Mouse (Mus musculus) layer of hippocampus, postnatal 10 days (tissue): ENCODE data around the gene Tmppe. TPM values are rescaled to one million over a fixed set of nuclear protein-coding genes. Genes with fewer than 3 reads are reported as not detected.
"Not testable (repeated sequence)": the region's sequence is repeated elsewhere in the genome, so short reads cannot be mapped to it uniquely, and the experiment has no call there.

Experiments
- DNase-seq, 2 experiments: peaks; one replicate each; pipeline ENCODE4 v3.0.0; 2021; ENCODE audit warnings: low spot score in 2 of 2
- long read RNA-seq: library from polyadenylated mRNA; stranded (forward); transcript quantifications from one replicate; pipeline ENCODE4 v2.0.0, GENCODE M21; 2023
- total RNA-seq, 2 experiments: library from RNA; stranded (reverse); gene quantifications; 2 replicates each; pipeline ENCODE4 v1.2.3; 2021

The Tmppe gene
- 1 to 10 TPM; 8.2 to 9.4 TPM for total RNA-seq
- long read RNA-seq: 0 reads

DNA sequence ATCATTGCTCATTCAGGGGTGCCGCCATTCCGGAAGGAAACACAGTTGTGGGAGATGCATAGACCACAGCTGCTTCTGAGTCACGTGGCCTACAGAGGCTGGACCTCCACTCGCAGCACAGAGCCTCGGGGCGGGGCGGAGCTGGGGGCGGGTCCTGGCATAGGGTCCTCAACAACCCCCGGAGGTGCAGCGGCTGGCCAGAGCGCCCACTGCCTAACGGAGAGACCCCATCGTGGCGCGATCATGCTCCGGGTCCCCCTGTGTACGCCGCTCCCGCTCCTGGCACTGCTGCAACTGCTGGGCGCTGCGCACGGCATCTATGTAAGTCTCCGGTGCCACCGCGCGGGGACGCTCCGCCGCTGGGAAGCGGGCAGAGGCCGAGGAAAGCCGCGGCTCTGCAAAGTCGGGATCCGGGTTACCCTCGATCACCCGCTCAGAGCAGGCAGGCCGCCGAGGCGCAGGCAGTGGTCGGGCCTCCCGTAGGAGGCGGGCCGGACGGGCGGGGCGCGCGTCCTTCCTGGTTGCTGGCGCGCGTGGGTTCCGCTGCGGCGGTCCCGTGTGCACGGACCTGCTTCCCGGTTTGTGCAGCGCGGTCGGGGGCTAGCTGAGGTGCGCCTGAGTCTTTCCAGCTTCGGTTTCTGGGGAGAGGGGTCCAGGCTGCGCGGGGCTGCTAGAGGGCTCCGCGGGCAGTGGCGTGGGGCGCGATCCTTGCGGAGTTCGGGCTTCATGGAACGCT is at the start of gene Tmppe, which contains the start of gene Glb1:
Gene Tmppe, plus strand, starts transcription at position 157 of the 736 bp plus-strand sequence.
Gene Glb1, plus strand, starts transcription at position 128 of the 736 bp plus-strand sequence.
- peak; percentile 73 to 82 for DNase-seq

DNA sequence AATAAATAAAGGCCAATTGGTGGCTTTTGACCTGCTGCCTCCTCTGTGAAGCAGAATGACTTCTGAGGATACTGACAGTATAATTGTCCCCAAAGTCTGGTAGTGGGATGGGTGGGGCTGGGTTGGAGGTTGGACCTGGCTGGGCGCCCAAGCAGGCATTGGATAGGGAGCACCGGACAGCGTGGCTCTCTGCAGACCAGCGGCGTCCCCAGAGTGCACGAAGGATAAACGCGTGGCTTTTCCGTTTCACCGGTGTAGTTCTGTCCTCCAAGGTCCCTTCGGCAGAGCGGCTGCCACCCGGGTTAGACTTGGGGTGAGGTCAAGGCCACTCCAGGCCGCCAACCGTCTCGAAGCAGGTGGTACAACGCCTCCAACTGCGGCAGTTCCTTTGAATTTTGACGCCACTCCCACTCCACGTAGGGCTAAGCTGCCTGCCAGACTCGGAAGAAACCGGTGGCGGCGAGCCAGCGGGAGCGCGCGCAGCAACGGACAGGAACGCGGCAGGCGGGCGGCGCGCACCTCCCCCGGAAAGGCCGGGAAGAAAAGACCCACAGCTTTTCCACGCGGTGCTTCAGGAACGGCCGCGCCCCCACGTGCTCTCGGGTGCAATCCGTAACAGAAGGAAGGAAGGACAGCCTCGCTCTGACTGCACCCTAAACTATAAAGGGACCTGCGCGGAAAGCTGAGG is 33.0 kb upstream of the Tmppe start:
- DNase-seq: peak; percentile 76 to 85

DNA sequence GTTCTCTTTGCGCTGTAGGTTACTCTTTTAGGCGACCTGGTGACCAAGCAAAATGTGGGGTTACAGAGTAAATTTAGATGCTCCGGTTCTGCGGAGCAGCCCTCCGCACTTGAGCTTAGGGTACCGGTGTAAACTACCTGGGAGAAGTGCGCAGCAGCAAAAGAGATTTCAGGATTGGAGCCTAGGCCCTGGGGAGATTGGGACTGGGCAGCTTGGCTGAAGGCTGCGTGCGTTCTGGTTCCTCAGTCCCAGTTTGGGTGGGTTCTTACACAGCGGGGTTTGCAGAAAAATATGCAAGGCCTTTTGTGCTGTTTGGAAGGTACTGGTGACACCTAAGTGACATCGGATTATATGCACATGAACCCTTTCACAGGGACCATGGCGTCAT is 32.4 kb upstream of the Tmppe start:
- no peak for DNase-seq

DNA sequence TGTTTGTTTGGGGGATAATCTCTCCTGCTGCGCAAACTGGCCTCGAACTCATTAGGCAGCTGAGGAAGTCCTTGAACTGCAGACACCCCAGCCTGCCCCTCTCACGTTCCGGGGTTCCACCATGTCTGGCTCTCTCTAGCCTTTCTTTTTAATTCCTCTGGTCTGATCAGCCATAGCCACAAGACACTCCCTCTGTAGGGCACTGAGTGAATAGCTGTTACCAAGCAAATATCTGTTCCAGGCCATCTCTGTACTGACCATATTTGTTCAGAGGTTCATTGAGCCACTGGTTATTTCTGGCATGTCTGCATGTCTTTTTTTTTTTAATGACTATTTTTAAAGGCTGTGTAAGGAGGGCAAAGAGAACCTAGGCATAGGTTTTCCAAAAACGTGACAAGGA is 31.5 kb upstream of the Tmppe start:
- DNase-seq: not testable (repeated sequence)

DNA sequence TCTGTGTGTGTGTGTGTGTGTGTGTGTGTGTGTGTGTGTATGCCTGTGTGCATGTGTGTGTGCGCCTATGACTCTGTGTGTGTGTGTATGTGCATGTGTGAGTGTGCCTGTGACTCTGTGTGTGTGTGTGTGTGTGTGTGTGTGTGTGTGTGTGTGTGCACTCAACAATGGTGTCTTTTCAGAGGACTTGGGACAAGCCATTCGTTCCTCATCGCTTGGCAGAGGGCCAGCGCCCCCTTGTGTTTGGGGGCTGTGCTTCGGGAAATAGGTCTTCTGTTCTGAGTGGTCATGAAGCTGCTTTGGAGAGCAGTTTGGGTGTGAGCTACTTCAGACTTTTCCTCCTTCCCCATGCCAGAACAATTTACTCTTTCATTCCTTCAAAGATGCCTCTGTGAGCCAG is 29.2 kb upstream of the Tmppe start:
- peak; percentile 35 to 41 for DNase-seq

DNA sequence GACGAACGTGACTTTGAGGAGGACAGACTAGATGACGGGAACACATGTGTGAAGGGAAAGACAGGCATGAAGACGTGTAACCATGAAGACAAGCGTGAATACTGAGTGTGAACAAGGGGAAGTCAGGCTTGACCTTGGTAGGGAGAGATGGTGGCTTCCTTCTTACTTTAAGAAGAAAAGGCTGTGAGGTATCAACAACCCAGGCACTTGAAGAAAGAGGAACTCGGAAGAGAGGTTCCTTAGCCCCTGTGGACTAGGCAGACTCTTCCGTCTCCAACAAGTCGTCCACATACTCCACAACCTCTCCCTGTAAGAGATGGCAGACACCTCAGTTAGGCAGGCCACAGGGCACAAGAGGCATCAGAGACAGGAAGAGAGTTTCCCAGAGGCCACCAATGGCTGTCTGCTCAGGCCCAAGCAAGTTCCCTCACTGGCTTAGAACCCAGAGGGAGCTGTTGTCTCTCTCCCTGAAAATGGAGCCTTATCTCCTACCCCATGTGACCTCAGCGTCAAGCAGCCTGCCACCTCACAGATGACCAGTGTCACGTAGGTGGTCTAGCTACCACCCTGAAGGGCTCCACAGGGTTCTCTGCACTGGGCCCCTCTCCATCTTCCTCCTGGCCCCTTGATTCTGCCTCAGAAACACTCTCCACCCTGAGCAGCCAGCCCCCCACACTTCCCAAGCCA is 25.5 kb upstream of the Tmppe start:
- DNase-seq: no peak

DNA sequence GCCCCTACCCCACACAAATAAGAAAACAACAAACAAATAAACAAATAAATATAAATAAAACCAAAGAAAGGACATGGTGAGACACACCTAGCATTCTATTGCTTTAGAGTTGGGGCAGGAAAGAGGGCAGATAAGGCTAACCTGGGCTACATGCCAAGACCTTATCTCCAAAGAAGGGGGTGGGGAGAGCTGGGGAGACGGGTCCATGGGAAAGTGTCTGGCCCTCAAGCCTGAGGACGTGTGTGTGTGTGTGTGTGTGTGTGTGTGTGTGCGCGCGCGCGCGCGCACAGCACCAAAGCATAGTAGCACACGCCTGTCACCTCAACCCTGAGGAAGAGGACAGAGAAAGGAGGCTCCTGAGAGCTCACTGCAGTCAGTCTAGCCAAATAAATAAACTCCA is 23.7 kb upstream of the Tmppe start:
- DNase-seq: no peak

DNA sequence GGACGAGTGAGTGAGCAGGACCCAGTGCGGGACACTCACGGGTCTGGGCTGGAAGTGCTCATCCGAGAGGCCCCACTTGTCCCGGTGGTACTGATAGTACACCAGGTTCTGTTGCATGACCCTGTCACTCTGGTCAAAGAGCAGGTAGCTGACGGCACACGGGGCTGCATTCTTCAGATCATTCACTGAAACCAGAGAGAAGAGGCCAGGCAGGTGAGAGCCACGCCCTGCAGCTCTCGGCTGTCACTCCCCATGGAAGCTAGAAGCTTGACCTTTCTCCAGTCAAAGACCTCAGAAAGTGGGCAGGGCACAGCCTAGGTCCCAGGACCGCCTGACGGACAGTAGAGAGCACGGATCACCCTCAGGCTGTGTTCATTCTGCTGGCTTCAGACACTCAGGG is 21.0 kb upstream of the Tmppe start:
- no peak for DNase-seq

DNA sequence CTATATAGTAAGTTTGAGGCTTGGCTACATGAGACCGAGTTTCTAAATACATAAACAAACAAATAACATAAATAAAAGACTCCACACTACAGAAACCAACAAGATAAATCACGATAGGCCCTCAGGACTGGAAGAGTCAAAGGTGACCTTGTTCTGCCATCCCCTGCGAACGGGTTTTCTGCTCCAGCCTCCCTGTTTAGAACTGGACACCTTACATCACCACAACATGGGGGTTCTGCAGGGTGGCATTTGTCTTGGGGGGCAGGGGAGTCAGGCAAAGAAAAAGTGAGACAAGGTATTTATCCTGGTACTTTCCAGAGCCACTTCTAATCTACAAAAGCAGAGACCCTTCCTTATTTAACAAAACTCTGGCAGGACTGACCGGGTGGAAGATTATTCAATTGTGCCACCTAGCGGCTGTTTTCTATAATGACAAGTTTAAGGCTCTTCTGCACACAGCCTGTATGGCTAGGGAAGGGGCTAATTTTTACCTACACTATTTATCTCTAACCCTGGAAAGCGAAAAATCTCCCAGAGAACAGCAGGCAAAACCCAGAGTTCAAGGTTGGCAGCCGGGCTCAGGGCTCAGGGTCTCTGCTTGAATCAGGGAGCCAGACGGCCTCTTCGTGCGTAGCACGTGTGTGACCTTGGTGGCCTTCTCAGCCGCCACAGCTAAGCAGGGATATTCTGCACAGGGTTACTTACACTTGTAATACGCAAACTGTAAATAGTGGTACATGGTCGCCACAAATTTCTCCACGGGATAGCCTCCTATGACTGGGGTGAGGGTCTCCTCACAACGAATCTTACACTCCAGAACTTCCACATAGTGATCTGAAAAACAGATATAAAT is 19.8 kb upstream of the Tmppe start:
- peak; percentile 50 to 63 for DNase-seq

DNA sequence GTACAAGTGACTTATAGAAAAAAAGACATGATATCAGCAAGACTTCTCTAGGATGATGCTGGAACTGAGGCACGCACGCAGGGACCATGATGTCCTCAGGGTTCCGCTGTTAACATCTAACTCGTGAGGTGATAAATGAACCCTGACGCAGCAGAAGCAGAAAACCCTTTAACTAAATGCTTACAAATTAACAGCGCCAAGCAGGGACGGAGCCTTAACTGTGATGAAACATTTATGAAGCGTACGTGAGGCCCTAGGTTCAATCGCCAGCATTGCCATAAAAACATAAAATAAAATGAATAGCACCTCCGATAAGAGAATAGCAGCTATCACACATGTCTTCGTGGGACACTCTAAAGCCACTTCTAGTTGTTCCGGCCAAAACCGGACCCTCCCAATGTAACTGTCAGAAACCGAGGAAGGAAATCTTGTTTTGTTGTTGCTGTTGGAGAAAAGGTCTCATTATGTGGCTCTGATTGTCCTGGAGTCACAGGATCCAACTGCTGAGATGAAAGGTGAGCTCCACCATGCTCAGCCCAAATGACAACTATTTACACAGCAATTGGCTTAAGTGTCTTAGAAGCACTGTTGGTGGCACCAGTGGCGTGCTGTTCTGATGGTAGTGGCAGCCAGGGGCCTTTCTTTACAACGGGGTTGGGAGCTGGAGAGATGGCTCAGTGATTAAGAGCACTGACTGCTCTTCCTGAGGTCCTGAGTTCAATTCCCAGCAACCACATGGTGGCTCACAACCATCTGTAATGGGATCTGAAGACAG is 17.8 kb upstream of the Tmppe start:
- no peak for DNase-seq

DNA sequence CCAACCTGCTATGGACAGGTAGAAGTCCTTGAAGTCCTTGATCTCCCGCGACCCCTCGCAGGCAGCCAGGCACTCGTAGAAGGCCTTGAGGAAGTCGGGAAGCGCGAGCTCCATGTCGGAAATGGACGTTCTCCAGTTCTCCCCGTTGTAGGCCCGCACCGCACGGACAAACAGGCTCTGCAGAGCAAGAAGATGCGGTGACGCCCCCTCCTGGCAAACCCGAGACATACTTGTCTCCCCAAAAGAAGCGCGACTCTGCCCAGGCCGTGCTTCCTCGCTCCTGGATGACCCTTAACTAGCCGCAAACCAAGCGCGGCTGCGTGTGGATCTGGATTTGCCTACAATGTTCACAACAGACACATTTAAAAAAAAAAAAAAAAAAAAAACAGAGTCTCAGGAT is 16.2 kb upstream of the Tmppe start:
- DNase-seq: no peak

DNA sequence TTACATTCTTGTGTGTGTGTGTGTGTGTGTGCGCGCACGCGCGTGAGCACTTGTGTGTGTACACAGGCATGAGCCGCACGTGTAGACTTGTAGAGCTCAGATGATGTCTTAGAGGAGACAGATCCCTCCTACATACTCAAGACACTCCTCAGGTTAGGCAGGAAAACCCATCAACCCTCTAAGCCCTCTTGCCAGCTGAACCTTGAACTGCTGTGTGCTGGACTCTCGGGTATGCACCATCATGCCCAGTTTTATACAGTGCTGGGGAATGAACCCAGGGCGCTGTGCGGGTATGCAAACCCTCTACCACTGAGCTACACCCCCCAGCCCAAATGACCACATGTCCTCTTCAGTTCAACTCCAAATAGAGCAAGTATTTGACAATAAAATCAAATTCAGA is 15.7 kb upstream of the Tmppe start:
- DNase-seq: no peak

DNA sequence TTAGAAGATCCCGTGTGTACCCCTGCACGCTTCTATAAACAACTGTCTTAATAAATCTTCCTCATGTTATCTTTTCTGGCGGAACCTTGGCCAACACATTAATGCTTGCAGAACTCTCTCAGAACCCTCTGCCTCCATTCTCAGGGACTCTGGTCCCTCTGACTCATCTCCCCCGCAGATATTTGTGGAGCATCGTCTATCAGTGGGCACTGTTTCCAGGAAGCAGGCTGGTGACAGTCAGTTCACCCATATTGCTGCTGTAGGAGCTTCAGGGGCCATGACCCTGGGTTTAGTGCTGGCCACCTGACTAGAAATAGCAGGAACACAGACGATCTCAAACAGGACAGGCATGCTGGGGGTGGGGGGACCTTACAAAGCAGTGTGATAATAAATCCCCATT is 13.8 kb upstream of the Tmppe start:
- no peak for DNase-seq

DNA sequence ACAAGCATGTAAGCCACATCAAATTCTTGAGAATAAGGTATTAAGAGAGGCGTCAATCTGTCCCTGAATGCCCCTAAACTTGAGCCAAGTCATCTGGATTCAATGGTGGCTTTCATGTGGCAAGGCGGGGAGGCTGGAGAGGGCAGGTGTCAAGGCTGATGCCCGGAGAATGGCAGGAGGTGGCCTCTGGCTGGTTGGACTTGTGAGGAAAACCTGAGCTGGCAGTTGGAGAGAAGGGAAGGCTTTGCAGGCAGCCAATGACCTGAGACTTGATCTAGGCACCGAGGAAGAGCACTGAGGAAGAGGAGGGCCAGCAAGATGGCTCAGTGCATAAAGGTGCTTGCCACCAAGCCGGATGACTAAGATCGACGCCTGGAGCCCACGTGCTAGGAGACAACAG is 12.6 kb upstream of the Tmppe start:
- no peak for DNase-seq

DNA sequence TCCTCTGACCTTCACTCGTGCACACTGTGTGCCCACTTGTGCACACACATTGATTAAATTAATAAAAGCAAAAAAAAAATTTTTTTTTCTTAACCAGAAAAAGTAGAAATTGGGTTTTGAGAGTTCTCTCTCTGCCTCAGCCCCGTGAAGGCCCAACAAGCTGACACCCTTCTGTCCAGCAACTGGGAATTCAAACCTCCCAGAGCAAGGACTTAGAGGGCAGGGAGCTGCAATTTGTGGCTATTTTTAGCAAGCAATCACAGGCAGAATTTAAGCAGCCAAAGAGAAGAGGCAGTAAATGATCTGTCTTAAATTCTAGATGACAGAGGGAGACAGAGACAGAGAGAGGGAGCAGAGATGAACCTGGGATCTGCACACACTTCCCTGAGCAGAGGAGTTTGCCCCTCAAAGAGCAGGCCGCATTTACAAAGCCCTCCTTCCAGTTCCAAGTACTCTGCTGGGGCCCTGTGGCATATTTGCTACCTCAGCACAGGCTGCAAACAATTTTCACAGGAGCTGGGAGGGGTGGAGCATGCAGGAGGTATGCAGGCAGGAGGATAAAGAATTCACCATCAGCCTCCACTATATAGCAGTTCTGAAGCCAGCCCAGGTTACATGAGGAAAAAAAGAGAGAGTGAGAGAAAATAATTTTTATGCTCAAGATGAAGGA is 12.1 kb upstream of the Tmppe start:
- no peak for DNase-seq

DNA sequence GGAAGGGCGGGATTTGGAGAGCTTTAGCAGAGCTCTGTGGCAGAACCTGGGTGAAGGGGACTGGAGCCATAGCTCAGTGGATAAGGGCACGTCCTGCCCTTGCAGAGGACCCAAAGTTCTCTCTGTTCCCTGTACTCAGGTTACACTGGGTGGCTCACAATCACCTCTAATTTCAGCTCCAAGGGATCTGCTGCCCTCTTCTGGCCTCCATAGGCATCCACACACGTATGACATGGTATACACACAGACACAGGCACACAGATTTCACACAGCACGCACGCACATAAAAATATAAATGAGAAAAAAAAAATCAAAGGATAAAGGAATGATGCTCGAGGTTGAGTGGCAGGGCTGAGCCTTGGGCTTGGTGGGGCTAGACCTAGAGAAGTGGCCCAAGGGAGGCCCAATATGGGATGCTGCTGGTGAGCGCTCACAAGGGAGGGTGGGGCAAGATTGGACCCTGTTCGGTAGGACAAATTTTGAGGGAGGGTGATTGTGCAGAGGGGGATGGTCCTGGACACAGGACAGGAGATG is 11.5 kb upstream of the Tmppe start:
- no peak for DNase-seq

DNA sequence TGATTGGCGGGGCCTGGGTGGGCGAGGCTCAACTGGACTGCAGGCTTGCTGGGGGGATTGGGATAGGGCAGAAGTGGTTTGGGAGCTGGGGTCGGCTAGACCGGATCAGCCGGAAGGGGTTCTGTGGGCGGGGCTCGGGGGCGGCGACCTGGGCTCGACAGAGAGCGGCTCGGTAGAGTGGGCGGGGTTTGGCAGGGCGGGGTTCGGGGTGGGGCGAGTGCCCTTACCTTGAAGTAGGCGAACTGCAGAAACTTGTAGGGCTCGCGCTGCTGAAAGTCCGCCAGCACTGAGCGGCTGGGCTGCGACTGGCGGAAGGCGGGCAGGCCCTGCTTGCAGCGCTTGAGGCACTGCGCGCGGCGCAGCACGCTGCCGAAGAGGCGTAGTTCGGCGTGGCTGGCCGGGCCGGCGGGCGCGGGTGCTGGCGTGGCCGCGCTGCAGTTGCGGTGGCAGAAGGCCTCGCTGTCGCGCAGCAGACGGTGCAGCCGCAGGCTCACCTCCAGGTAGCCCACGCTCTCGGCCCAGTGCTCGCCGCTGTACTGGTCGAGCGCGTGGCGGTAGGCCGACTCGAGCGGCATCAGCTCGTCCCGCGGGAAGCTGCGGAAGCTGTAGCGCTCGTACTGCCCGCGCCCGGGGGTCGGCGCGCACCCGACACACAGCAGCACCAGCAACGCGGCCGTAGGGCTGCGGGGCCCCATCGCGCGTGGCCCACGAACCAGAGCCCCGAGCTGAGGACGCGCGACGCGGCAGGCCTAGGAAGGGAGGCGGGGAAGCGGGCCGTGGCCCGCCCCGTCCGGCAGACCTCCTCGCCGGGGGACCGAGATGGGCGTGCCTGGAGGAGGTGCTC is 10.8 kb upstream of the Tmppe start, which contains the start of gene Crtap:
Gene Crtap, minus strand, starts transcription at position 771 of the 844 bp plus-strand sequence.
- DNase-seq: peak; percentile 52 to 65

DNA sequence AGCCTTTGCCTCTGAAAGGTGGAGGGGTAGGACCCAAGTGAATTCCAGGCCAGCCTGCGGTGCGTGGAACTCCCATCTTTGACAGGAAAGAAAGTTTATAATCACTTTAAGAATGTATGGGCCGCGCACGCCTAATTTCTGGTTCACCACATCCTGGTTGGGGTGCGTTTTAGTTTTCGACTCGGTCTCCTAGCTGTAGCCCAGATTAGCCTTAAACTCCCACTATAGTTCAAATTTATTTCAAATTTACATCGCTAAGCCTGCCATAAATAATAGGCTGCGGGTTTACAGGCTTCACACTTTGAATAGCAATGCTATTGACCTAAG is 10.2 kb upstream of the Tmppe start:
- DNase-seq: no peak

DNA sequence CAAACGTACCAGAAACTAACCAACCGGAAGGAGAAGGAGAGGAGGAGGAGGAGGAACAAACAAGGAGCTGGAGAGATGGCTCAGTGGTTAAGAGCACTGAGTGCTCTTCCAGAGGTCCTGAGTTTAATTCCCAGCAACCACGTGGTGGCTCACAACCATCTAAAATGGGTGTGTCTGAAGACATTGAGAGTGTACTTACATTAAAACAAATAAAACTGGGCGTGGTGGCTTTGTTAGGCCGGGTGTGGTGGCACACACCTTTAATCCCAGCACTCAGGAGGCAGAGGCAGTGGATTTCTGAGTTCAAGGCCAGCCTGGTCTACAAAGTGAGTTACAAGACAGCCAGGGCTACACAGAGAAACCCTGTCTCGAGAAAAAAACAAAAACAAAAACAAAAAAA is 6.8 kb upstream of the Tmppe start:
- DNase-seq: not testable (repeated sequence)
